Mouse (Mus musculus): ENCODE results near the gene Comtd1. TPM values are rescaled to one million over a fixed set of nuclear protein-coding genes. Genes with fewer than 3 reads are reported as not detected.

Gene Comtd1
- polyA plus RNA-seq, 1 experiment from 2014 or later = 44.4 TPM

DNA sequence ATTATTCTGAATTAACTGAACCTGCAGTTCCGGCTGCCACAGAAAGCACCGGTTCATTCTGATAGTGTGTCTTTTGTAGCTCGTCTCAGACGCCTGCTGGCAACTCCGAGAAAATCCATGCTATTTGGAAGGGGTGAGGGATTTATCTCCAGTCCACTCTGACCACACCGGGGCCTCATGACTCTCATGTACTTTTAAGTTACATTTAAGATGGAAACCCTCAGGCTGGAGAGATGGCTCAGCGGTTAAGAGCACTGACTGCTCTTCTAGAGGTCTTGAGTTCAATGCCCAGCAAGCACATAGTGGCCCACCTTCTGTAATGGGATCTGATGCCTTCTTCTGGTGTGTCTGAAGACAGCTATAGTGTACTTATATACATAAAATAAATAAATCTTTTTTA is 26.5 kb downstream of the Comtd1 start:
- H3K4me3 ChIP-seq (ENCODE audit: low read length) = no peak overlapping the region
- no peak overlapping the region for H3K9ac ChIP-seq (ENCODE audit: low read length)
- WGBS = 40% methylated on average over 7 of the region's 7 CpGs
- H3K36me3 ChIP-seq (ENCODE audit: control insufficient read depth, insufficient read depth) = no peaks in the 10 kb centered on the region
- no peak for ATAC-seq (replicated peaks; ENCODE audit: extremely low read depth, insufficient read depth, low FRiP score)
- no peaks in the 10 kb centered on the region for H3K27me3 ChIP-seq (ENCODE audit: control insufficient read depth, insufficient read depth, low read length)
- H3K27ac ChIP-seq (ENCODE audit: low read length) = peak overlapping the region; percentile 99
- H3K4me2 ChIP-seq (ENCODE audit: low read depth, low read length) = no peak overlapping the region
- H3K4me1 ChIP-seq (ENCODE audit: control insufficient read depth, insufficient read depth, low read length) = peaks cover 45% of the 10 kb centered on the region
- H3K9me3 ChIP-seq (replicated peaks; ENCODE audit: control insufficient read depth, low read length) = no peaks in the 10 kb centered on the region

- Histone ChIP-seq H3K9ac (ENCODE audit: low read length) (no peak overlapping the region), H3K27me3 (ENCODE audit: control insufficient read depth, insufficient read depth, low read length) (no peaks in the 10 kb centered on the region), H3K4me3 (ENCODE audit: low read length) (no peak overlapping the region), H3K9me3 (replicated peaks; ENCODE audit: control insufficient read depth, low read length) (no peaks in the 10 kb centered on the region), H3K4me1 (ENCODE audit: control insufficient read depth, insufficient read depth, low read length) (peaks cover 35% of the 10 kb centered on the region), H3K36me3 (ENCODE audit: control insufficient read depth, insufficient read depth) (no peaks in the 10 kb centered on the region), H3K4me2 (ENCODE audit: low read depth, low read length) (no peak overlapping the region), H3K27ac (ENCODE audit: low read length) (no peak overlapping the region)
- ATAC-seq (replicated peaks; ENCODE audit: extremely low read depth, insufficient read depth, low FRiP score) = no peak
- WGBS = 82% methylated on average over 4 of the region's 4 CpGs
Measured at GRCm38 (mm10) chr14:21820880-21821505, 27.8 kb downstream of the Comtd1 start.

- no peak overlapping the region for H3K27ac ChIP-seq (ENCODE audit: low read length)
- no peaks in the 10 kb centered on the region for H3K27me3 ChIP-seq (ENCODE audit: control insufficient read depth, insufficient read depth, low read length)
- no peaks in the 10 kb centered on the region for H3K36me3 ChIP-seq (ENCODE audit: control insufficient read depth, insufficient read depth)
- peaks cover 7% of the 10 kb centered on the region for H3K4me1 ChIP-seq (ENCODE audit: control insufficient read depth, insufficient read depth, low read length)
- no peak overlapping the region for H3K9ac ChIP-seq (ENCODE audit: low read length)
- ATAC-seq (replicated peaks; ENCODE audit: extremely low read depth, insufficient read depth, low FRiP score) = no peak
- no peaks in the 10 kb centered on the region for H3K9me3 ChIP-seq (replicated peaks; ENCODE audit: control insufficient read depth, low read length)
- WGBS = 57% methylated on average over 4 of the region's 4 CpGs
- no peak overlapping the region for H3K4me2 ChIP-seq (ENCODE audit: low read depth, low read length)
- H3K4me3 ChIP-seq (ENCODE audit: low read length) = no peak overlapping the region
Measured at GRCm38 (mm10) chr14:21817453-21817852, 31.3 kb downstream of the Comtd1 start.

GRCm38 (mm10) chr14:21816255-21816654 is 32.5 kb downstream of the Comtd1 start:
- peaks cover 7% of the 10 kb centered on the region for H3K4me1 ChIP-seq (ENCODE audit: control insufficient read depth, insufficient read depth, low read length)
- no peak overlapping the region for H3K4me3 ChIP-seq (ENCODE audit: low read length)
- H3K9me3 ChIP-seq (replicated peaks; ENCODE audit: control insufficient read depth, low read length) = no peaks in the 10 kb centered on the region
- H3K27ac ChIP-seq (ENCODE audit: low read length) = no peak overlapping the region
- H3K27me3 ChIP-seq (ENCODE audit: control insufficient read depth, insufficient read depth, low read length) = no peaks in the 10 kb centered on the region
- no peak overlapping the region for H3K4me2 ChIP-seq (ENCODE audit: low read depth, low read length)
- WGBS = 53% methylated on average over 3 of the region's 3 CpGs
- no peak overlapping the region for H3K9ac ChIP-seq (ENCODE audit: low read length)
- ATAC-seq (replicated peaks; ENCODE audit: extremely low read depth, insufficient read depth, low FRiP score) = no peak
- H3K36me3 ChIP-seq (ENCODE audit: control insufficient read depth, insufficient read depth) = no peaks in the 10 kb centered on the region

- no peaks in the 10 kb centered on the region for H3K36me3 ChIP-seq (ENCODE audit: control insufficient read depth, insufficient read depth)
Measured at GRCm38 (mm10) chr14:21814606-21815005, 34.2 kb downstream of the Comtd1 start.

DNA sequence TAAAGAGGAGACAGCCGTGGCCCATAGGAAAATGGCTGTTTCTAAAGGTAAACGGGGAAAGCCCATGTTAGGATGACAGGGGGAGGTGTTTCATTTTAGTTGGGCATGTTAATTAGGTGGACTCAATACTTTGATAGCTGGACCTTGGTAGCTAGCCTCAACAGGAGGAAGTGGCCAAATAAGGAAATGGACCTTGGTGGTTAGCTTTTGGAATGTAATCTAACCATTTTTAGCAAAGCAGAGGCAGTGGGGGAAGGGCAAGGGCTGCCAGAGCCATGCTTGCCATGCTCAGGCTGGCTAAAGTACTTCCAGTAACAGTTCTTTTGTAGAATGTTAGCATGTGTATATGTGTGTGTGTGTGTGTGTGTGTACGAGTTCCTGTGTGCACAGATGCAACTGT is 34.9 kb downstream of the Comtd1 start:
- H3K4me2 ChIP-seq (ENCODE audit: low read depth, low read length) = no peak overlapping the region
- H3K9me3 ChIP-seq (replicated peaks; ENCODE audit: control insufficient read depth, low read length) = no peaks in the 10 kb centered on the region
- no peak overlapping the region for H3K9ac ChIP-seq (ENCODE audit: low read length)
- no peak for ATAC-seq (replicated peaks; ENCODE audit: extremely low read depth, insufficient read depth, low FRiP score)
- no peaks in the 10 kb centered on the region for H3K27me3 ChIP-seq (ENCODE audit: control insufficient read depth, insufficient read depth, low read length)
- no peak overlapping the region for H3K4me3 ChIP-seq (ENCODE audit: low read length)
- H3K27ac ChIP-seq (ENCODE audit: low read length) = no peak overlapping the region
- 73% methylated on average over 3 of the region's 3 CpGs for WGBS
- H3K36me3 ChIP-seq (ENCODE audit: control insufficient read depth, insufficient read depth) = no peaks in the 10 kb centered on the region
- H3K4me1 ChIP-seq (ENCODE audit: control insufficient read depth, insufficient read depth, low read length) = peaks cover 7% of the 10 kb centered on the region

More at GRCm38 (mm10) chr14:21814606-21815005, 34.2 kb downstream of the Comtd1 start:
- no peak for ATAC-seq (replicated peaks; ENCODE audit: extremely low read depth, insufficient read depth, low FRiP score)
- H3K27me3 ChIP-seq (ENCODE audit: control insufficient read depth, insufficient read depth, low read length) = no peaks in the 10 kb centered on the region
- no peak overlapping the region for H3K4me2 ChIP-seq (ENCODE audit: low read depth, low read length)
- 91% methylated on average over 4 of the region's 4 CpGs for WGBS
- no peaks in the 10 kb centered on the region for H3K9me3 ChIP-seq (replicated peaks; ENCODE audit: control insufficient read depth, low read length)
- no peak overlapping the region for H3K4me3 ChIP-seq (ENCODE audit: low read length)
- no peak overlapping the region for H3K9ac ChIP-seq (ENCODE audit: low read length)
- peaks cover 7% of the 10 kb centered on the region for H3K4me1 ChIP-seq (ENCODE audit: control insufficient read depth, insufficient read depth, low read length)
- H3K27ac ChIP-seq (ENCODE audit: low read length) = no peak overlapping the region

- peaks cover 7% of the 10 kb centered on the region for H3K4me1 ChIP-seq (ENCODE audit: control insufficient read depth, insufficient read depth, low read length)
- no peak for ATAC-seq (replicated peaks; ENCODE audit: extremely low read depth, insufficient read depth, low FRiP score)
- H3K27me3 ChIP-seq (ENCODE audit: control insufficient read depth, insufficient read depth, low read length) = no peaks in the 10 kb centered on the region
- WGBS = 32% methylated on average over 4 of the region's 4 CpGs
- no peak overlapping the region for H3K4me2 ChIP-seq (ENCODE audit: low read depth, low read length)
- H3K4me3 ChIP-seq (ENCODE audit: low read length) = no peak overlapping the region
- H3K9me3 ChIP-seq (replicated peaks; ENCODE audit: control insufficient read depth, low read length) = no peaks in the 10 kb centered on the region
- H3K9ac ChIP-seq (ENCODE audit: low read length) = no peak overlapping the region
- H3K36me3 ChIP-seq (ENCODE audit: control insufficient read depth, insufficient read depth) = no peaks in the 10 kb centered on the region
- no peak overlapping the region for H3K27ac ChIP-seq (ENCODE audit: low read length)
Measured at GRCm38 (mm10) chr14:21813216-21813615, 35.6 kb downstream of the Comtd1 start.

GRCm38 (mm10) chr14:21812590-21813162 is 36.1 kb downstream of the Comtd1 start:
- Histone ChIP-seq H3K27me3 (ENCODE audit: control insufficient read depth, insufficient read depth, low read length) (no peaks in the 10 kb centered on the region), H3K9ac (ENCODE audit: low read length) (0 out of 2 replicates have a peak overlapping the region, but pooled peaks have one; percentile 21), H3K27ac (ENCODE audit: low read length) (no peak overlapping the region), H3K4me3 (ENCODE audit: low read length) (no peak overlapping the region), H3K9me3 (replicated peaks; ENCODE audit: control insufficient read depth, low read length) (no peaks in the 10 kb centered on the region), H3K36me3 (ENCODE audit: control insufficient read depth, insufficient read depth) (no peaks in the 10 kb centered on the region), H3K4me1 (ENCODE audit: control insufficient read depth, insufficient read depth, low read length) (peaks cover 7% of the 10 kb centered on the region), H3K4me2 (ENCODE audit: low read depth, low read length) (peak overlapping the region; percentile 53)
- ATAC-seq (replicated peaks; ENCODE audit: extremely low read depth, insufficient read depth, low FRiP score) = no peak
- WGBS = 22% methylated on average over 14 of the region's 14 CpGs

- Histone ChIP-seq H3K9me3 (replicated peaks; ENCODE audit: control insufficient read depth, low read length) (no peaks in the 10 kb centered on the region), H3K4me2 (ENCODE audit: low read depth, low read length) (no peak overlapping the region), H3K4me1 (ENCODE audit: control insufficient read depth, insufficient read depth, low read length) (peaks cover 7% of the 10 kb centered on the region), H3K27ac (ENCODE audit: low read length) (no peak overlapping the region), H3K4me3 (ENCODE audit: low read length) (no peak overlapping the region), H3K27me3 (ENCODE audit: control insufficient read depth, insufficient read depth, low read length) (no peaks in the 10 kb centered on the region), H3K36me3 (ENCODE audit: control insufficient read depth, insufficient read depth) (no peaks in the 10 kb centered on the region), H3K9ac (ENCODE audit: low read length) (no peak overlapping the region)
- ATAC-seq (replicated peaks; ENCODE audit: extremely low read depth, insufficient read depth, low FRiP score) = no peak
- 59% methylated on average over 10 of the region's 10 CpGs for WGBS
Measured at GRCm38 (mm10) chr14:21811744-21812393, 36.9 kb downstream of the Comtd1 start.
